Mouse (Mus musculus) brown adipose tissue, adult 24 weeks (tissue): ENCODE measurements around the gene Usp29. TPM values are rescaled to one million over a fixed set of nuclear protein-coding genes. Genes with fewer than 3 reads are reported as not detected.
"Not testable (repeated sequence)": the region's sequence is repeated elsewhere in the genome, so short reads cannot be mapped to it uniquely, and the experiment has no call there.

ENCODE experiments used
- H3K27ac ChIP-seq: fragments of 200-500 bp; replicated peaks from 2 replicates; pipeline ENCODE4 v1.5.1; 2012; ENCODE audit warnings: low read depth, mild to moderate bottlenecking, low read length
- H3K4me1 ChIP-seq: fragments of 200-500 bp; 2 replicates; pipeline ENCODE4 v1.6.1; 2012; ENCODE audit warnings: low read length, mixed read lengths; ENCODE audit not compliant: control insufficient read depth, insufficient read depth, insufficient read length
- H3K4me3 ChIP-seq: fragments of 200-500 bp; 2 replicates; pipeline ENCODE4 v1.5.1; 2012; ENCODE audit warnings: low read depth, mild to moderate bottlenecking, low read length, moderate library complexity; ENCODE audit not compliant: insufficient read depth
- polyA plus RNA-seq: library from polyadenylated mRNA; stranded (reverse); fragments of >200 nt; gene quantifications from 2 replicates; pipeline ENCODE4 v1.2.4, GENCODE M21; 2012; ENCODE audit not compliant: missing spikeins, insufficient read depth, insufficient read length

Gene Usp29
- polyA plus RNA-seq, 1 experiment, result not detected

DNA sequence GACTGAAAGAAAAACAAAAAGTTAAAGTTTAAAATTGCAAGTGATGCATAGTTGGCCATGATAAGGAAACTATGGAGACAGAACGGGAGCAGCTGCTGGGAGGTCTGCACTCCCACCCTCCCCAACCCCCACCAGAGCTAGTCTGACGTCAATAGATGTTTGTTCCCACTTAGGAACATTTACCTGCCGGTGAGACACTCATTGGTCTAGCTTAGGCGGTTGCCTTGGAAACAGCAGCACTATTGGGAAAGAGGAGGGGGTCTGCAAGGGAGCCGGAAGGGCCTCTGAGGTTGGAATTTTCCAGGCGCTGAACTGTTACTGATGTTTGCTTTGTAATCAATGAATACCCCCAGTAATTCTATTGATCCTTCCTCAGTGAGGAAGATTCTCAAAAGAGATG is 130.3 kb downstream of the Usp29 start:
- Histone ChIP-seq H3K27ac (no peak overlapping the region), H3K4me3 (no peak overlapping the region), H3K4me1 (no peaks in the 10 kb centered on the region)

DNA sequence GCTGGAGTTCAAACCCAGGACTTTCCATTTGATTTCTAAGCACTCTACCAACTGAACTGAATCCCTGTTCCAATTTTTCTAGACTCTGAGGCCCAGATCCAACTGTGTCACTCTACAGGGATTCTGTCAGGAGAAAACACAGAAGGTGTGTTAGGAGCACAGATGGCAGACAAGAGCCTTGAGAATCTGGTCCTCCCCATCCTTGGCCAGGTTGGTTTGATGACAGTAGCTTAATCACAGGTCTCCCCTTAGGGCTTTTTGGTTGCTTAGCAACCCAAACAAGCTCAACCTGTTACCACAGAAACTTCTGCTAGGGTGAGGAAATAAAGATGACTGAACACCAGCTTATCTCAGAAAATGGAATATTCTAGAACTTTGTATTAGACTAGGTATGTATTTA is 136.0 kb downstream of the Usp29 start:
- Histone ChIP-seq H3K4me1 (no peaks in the 10 kb centered on the region), H3K27ac (no peak overlapping the region), H3K4me3 (no peak overlapping the region)

DNA sequence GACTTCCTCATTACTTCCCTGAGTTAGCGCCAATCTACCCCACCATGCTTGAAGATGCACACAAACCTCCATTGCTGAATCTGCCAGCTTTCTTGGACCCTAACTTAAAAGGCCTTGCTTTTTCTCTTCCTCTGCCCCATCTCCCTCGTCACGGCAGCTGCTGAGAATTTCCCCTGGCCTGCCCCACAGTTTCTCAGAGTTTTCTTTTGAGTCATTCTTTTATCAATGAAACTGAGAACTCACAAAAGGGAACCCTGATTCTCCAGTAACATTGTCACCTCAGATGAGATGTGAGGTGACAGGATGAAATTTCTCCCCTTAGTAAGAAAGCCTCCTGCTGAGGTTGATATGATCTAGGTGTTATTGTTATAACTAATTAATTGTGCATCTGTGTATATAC is 138.5 kb downstream of the Usp29 start:
- Histone ChIP-seq H3K27ac (no peak overlapping the region), H3K4me3 (no peak overlapping the region), H3K4me1 (no peaks in the 10 kb centered on the region)

DNA sequence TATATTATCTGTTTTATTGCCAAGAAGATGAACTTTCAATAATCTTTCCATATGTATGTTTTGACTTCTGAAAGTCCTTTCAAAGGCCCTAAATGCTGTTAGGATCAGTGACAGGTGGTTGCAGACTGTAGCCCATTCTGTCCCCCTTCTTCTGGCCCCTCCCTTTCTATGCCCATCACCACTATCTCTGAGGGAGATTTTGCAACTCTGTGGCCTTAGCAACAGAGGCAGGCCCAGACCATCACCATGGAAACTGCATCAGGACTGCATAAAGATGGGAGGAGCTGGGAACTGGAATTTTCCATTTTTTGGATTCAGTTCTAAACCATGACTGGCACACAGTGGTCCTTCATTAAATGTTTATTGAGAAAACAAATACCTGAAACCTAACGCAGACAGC is 139.2 kb downstream of the Usp29 start:
- H3K4me3 ChIP-seq, result no peak overlapping the region
- H3K27ac ChIP-seq, result no peak overlapping the region
- no peaks in the 10 kb centered on the region for H3K4me1 ChIP-seq

DNA sequence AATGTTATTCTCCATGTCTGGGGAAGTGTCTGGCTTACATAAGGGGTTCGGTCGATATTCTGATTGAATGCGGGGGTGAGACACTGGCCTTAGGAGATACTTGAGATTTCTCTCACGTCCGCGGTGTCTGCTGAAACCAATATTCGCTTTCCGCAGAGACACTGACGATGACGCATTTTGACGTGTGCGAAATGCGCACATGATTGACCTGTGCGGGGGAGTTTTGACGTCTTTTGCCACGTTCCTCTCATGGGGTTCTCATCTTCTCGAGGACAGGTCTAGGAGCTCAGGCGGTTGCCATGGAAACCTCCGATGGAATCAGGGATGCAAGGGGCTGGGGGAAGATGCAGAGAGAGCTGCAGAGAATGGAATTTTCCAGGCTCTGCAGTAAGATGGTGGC is 144.1 kb downstream of the Usp29 start:
- Histone ChIP-seq H3K27ac (no peak overlapping the region), H3K4me3 (no peak overlapping the region)

DNA sequence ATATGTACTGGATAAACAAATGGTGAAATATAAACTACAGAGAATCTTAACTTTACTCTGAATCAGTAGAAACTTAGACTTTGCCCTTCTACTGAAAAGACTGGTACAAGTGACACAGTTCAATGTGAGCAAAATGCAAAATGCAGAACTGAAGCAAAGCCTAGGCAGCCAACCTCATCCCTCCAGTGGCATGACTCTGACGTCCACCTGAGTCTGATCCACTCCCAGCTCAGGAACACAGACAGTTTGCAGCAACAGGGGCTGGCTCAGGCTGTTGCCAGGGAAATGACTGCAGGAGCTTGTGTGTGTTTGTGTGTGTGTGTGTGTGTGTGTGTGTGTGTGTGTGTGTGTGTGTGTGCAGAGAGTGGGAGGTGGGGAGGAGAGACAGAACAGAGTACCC is 147.8 kb downstream of the Usp29 start:
- H3K4me3 ChIP-seq, result no peak overlapping the region
- H3K27ac ChIP-seq, result no peak overlapping the region
- no peaks in the 10 kb centered on the region for H3K4me1 ChIP-seq

More for the DNA sequence above, 144.1 kb downstream of the Usp29 start:
- H3K4me1 ChIP-seq, result no peaks in the 10 kb centered on the region

DNA sequence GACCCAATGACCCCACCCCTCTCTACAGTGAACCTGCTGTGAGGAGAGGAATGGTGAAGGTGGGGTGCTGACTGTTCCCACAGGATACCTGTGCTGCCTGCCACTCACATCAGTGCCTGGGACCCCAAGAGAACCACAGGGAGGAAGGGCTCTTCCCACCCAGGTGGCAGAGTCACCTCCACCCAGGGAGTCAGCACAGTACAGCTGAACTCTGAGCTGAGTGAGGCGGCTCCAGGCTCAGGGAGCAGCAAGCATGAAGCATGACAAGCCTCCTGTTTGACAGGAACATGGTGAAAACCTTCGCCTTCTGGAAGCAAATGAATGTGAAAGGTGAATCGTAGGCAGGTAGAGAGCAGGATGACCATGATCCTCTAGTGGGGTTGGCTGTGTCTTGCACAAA is 148.5 kb downstream of the Usp29 start:
- H3K4me3 ChIP-seq, H3K27ac ChIP-seq, H3K4me1 ChIP-seq: not testable (repeated sequence)

DNA sequence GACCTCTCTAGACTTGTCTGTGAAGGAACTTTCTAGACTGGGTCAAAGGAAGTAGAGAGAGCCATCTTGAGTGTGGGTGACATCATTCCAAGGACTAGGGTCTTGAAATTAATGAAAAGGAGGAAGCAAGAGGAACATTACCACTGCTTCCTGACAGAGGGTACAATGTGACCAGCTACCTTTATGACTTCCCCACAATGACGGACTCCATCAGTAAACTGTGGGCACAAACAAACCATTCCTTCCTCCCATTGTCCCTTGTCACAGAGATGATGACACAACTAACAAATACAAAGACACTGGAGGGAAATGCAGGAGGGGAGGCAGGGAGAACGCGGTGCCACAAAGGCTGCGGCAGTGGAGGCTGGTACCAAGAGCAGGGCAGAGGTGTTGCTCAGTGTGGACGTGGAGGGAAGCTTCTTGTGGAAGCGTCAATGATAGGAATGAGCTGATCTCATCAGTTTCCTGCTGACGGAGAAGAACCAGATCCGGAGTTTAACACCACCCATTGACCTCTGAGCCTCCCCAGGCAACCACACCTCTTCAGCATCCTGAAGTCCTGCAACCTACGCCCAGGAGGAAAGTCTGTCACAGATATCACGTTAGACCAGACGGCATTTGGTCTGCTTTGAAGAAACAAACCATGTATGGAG is 149.3 kb downstream of the Usp29 start:
- H3K4me3 ChIP-seq, result no peak overlapping the region
- no peaks in the 10 kb centered on the region for H3K4me1 ChIP-seq
- no peak overlapping the region for H3K27ac ChIP-seq

DNA sequence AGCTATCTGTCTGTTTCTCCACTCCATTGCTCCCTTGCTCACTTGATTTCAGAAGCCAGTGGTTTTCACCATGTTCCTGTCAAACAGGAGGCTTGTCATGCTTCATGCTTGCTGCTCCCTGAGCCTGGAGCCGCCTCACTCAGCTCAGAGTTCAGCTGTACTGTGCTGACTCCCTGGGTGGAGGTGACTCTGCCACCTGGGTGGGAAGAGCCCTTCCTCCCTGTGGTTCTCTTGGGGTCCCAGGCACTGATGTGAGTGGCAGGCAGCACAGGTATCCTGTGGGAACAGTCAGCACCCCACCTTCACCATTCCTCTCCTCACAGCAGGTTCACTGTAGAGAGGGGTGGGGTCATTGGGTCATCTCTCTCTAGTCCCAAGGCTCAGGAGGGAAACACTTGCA is 150.5 kb downstream of the Usp29 start:
- not testable (repeated sequence) for H3K4me3 ChIP-seq, H3K4me1 ChIP-seq, H3K27ac ChIP-seq

DNA sequence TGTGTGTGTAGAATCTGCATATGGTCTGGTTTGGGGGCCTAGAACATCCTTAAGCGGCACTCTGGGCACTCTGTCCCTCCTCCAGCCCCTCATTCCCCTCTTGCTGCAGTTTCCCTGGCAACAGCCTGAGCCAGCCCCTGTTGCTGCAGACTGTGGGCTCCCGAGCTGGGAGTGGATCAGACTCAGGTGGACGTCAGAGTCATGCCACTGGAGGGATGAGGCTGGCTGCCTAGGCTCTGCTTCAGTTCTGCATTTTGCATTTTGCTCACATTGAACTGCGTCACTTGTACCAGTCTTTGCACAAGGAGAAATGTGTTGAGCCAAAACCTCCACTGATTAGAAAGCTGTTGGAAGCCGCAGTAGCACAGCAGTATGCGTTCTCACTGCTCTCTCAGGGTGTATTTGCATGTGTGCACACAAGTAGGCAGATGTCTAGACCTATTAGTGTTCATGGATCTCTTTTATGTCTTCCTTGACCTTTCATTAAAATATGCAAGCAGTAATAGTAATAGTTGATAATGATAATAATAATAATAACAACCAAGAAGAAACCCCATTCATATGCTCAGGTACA is 151.2 kb downstream of the Usp29 start:
- Histone ChIP-seq H3K4me3 (no peak overlapping the region), H3K4me1 (no peaks in the 10 kb centered on the region), H3K27ac (no peak overlapping the region)

DNA sequence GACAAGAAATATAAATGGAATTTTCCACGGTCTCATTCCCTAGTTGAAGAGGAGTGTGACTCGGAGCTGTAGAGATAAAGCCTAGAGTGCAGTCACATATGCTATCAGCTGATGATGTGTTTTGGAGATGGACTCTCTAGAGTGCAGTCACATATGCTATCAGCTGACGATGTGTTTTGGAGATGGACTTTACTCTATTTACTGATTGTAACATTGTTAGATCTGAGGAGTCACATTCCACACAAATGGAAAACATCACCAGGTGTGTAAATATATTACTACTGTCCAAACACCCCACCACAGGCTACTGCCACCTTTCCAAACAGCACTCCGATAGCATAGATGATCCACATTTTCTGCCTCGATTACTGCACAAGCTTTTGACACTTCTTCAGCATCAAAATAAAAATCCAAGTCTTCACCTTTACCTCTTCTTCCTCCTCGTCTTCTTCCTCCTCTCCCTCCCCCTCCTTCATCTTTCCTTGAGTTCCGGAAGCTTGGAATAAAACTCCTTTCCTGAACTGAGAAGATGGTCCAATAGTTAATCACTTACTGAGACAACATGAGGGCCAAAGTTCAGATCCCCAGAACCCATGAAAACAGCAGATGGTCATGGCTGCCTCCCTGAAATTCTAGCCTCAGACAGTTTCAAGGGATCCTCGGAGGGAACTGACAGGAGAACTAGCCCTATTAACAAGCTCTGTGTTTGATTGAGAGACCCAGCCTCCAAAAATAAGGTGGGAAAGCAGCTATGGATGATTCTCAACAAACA is 153.2 kb downstream of the Usp29 start:
- Histone ChIP-seq H3K4me1 (no peaks in the 10 kb centered on the region), H3K4me3 (no peak overlapping the region)

DNA sequence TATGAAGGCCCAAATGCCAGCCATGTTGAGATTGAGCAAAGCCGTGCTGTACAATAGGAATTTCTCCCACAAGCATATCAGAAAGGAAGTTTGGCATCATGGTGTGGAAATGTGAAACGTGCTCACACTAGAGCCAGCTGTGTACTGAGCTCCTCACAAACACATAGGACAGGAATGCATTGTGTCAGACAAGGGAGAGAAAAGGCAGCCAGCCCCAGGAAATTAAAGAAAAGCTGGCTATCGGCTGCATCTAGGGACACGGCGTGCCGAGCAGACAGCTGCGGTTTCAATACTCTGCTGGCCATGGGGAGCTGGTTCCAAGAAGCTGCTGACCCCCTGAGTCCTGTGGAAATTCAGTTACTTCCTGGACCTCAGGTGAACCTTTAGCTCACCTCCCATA is 155.0 kb downstream of the Usp29 start:
- Histone ChIP-seq H3K27ac (no peak overlapping the region), H3K4me3 (no peak overlapping the region), H3K4me1 (no peaks in the 10 kb centered on the region)

More for the DNA sequence above, 153.2 kb downstream of the Usp29 start:
- H3K27ac ChIP-seq, result no peak overlapping the region

DNA sequence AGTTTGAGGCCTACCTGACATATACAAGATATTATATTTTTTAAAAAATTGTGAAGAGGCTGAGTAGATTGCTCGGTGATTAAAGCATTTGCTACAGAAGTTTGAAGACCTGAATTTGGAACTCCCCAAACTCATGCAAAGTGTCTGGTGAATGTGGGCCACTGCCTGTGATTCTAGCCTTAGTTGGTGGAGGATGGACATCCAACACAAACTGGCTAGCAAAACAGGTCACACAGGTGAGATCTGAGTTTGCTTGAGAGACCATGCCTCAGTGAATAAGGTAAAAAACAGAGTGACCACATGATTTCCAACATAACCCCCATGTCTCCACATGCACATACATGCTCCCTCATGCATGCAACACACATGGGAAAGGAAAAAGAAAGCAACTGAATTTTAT is 156.5 kb downstream of the Usp29 start:
- Histone ChIP-seq H3K27ac (no peak overlapping the region), H3K4me3 (no peak overlapping the region), H3K4me1 (no peaks in the 10 kb centered on the region)

DNA sequence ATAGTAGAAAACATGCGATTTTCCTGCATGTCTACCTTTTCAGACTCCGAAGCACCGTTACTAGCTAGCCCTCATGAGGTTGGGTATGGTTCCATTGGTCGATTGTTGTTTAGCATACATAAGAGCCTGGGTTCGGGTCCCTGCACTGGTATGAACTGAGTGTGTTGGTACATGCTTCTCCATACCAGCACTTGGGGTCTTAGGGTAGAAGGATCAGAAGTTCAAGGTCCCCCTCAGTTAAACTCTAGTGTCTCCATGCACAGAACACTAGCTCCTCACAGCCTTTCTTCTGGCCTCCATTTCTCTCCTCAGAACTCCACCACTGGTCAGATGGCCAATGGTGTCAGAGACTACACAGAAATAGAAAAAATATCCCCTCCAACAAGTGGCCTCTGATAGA is 159.5 kb downstream of the Usp29 start:
- Histone ChIP-seq H3K27ac (no peak overlapping the region), H3K4me1 (no peaks in the 10 kb centered on the region), H3K4me3 (no peak overlapping the region)

DNA sequence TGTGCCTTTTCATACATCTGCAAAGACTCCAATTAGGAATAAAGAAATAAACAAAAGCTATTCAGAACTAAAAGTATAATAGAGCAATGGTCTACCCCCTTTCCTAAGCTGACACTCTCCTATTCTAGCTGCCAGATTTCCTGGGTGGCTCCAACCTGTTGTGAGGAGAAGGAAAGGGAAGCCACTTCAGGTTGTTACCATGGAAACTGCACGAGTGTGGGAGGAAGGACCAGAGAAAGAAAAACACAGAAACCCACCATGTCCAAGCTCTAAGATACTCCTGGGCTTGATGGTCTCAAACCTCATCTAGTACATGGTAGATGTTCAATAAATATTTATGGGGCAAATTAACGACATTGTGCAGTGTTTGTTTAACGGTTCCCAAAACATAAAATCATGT is 160.8 kb downstream of the Usp29 start:
- no peaks in the 10 kb centered on the region for H3K4me1 ChIP-seq
- no peak overlapping the region for H3K4me3 ChIP-seq
- no peak overlapping the region for H3K27ac ChIP-seq

DNA sequence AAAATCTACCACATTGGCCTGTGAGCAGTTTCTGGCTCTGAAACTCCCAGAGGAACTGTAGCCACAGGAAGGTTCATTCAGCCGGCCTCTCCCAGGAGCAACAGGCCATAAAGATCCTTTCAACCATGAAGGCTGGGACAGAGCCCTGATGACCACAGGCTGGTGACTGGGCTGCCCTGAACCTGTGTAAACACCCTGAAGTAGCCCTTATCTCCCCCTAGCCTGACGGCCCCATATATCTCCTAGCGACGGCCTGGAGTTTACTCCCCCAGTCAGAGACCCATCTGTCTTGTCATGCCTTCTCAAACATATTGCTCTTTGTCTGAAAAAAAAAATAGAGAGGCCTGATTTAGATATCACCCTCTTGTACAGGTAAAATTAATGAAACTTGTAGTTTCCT is 166.6 kb downstream of the Usp29 start:
- H3K27ac ChIP-seq, H3K4me1 ChIP-seq, H3K4me3 ChIP-seq: not testable (repeated sequence)
